Mouse (Mus musculus) CH12F3 (cell line): Measurements from ENCODE around the gene Rras2.

Source experiments
- in situ Hi-C: fragments of 300-500 bp; cut with MboI; formaldehyde crosslinking; loops from 2 replicates; pipeline ENCODE4 v1.14.3; 2020; ENCODE audit warnings: low sequenced_read_pairs

The Rras2 gene

GRCm38 (mm10) chr7:114114976-114115375 is 2.6 kb downstream of the Rras2 start:
- in situ Hi-C loops: no loop called here

GRCm38 (mm10) chr7:114114284-114114683 is 3.3 kb downstream of the Rras2 start:
- in situ Hi-C loops: no loop called here

- in situ Hi-C loops: no loop called here
These were observed 7.1 kb downstream of the Rras2 start for GRCm38 (mm10) chr7:114110500-114110899.

- in situ Hi-C loops: no loop called here
These were observed 11.7 kb downstream of the Rras2 start for GRCm38 (mm10) chr7:114105886-114106285.

GRCm38 (mm10) chr7:114103629-114104347 is 13.8 kb downstream of the Rras2 start:
- in situ Hi-C loops: no loop called here

GRCm38 (mm10) chr7:114103152-114103551 is 14.4 kb downstream of the Rras2 start:
- in situ Hi-C loops: no loop called here

GRCm38 (mm10) chr7:114102609-114103008 is 15.0 kb downstream of the Rras2 start:
- in situ Hi-C loops: no loop called here

- in situ Hi-C loops: no loop called here
These were observed 16.2 kb downstream of the Rras2 start for GRCm38 (mm10) chr7:114101412-114101811.

GRCm38 (mm10) chr7:114093548-114094174 is 23.9 kb downstream of the Rras2 start:
- in situ Hi-C loops: no loop called here

- in situ Hi-C loops: no loop called here
These were observed 26.6 kb downstream of the Rras2 start for GRCm38 (mm10) chr7:114090892-114091545.

- in situ Hi-C loops: no loop called here
These were observed 27.4 kb downstream of the Rras2 start for GRCm38 (mm10) chr7:114090231-114090630.

- in situ Hi-C loops: no loop called here
These were observed 28.7 kb downstream of the Rras2 start for GRCm38 (mm10) chr7:114088918-114089317.

- in situ Hi-C loops: no loop called here
These were observed 29.6 kb downstream of the Rras2 start for GRCm38 (mm10) chr7:114087986-114088385.

- in situ Hi-C loops: no loop called here
These were observed 30.2 kb downstream of the Rras2 start for GRCm38 (mm10) chr7:114087341-114087740.

- in situ Hi-C loops: no loop called here
These were observed 31.4 kb downstream of the Rras2 start for GRCm38 (mm10) chr7:114086021-114086710.

GRCm38 (mm10) chr7:114083760-114084159 is 33.8 kb downstream of the Rras2 start:
- in situ Hi-C loops: no loop called here

- in situ Hi-C loops: no loop called here
These were observed 34.5 kb downstream of the Rras2 start for GRCm38 (mm10) chr7:114083088-114083487.

GRCm38 (mm10) chr7:114081633-114082420 is 35.8 kb downstream of the Rras2 start:
- in situ Hi-C loops: no loop called here

GRCm38 (mm10) chr7:114080250-114080649 is 37.3 kb downstream of the Rras2 start:
- in situ Hi-C loops: no loop called here

GRCm38 (mm10) chr7:114079343-114079742 is 38.2 kb downstream of the Rras2 start:
- in situ Hi-C loops: no loop called here

GRCm38 (mm10) chr7:114074595-114074994 is 43.0 kb downstream of the Rras2 start:
- in situ Hi-C loops: no loop called here
